In the genomic region with DNA sequence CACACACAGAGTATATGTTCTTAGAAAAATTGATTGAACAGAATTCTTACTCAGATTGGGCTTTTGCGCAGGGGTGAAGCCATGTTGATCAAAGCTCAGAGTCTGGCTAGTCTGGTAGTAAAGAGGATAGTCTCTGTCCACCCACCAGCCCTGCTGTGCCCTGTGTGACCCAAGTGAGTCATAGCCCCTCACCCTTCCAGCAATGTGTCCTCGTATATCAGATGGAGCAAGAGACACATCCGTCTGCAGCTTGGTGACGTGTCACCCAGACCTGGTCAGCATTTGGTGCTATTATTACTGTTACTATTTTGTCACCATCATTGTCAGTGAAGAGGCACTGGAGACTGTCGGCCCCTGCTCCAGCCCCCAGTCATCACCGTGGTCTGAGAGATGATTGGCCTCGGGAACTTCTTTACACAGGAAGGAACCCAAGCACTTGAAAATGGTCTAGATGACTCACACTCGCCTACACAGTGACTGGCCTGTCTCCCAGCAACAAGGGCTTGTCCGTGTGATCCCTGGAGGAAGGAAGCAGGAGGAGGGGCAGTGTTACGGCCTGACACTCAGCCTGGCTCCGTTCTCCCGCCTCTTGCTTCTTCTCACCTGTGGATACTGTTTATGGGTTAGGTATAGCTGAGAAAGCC, we compare ENCODE assay signal across 8 mouse cellular contexts. TPM values are rescaled to one million over a fixed set of nuclear protein-coding genes. Genes with fewer than 3 reads are reported as not detected.
A peak's percentile ranks its signal among the peaks of the same experiment; 100 is the strongest.
DNase-seq lines count a peak whose midpoint lies in the region; ATAC-seq lines count a peak whose summit lies in the region.

No protein-coding gene starts in this region.

- no peaks in the 10 kb centered on the region for H3K9me3 ChIP-seq in intestine, embryonic 16.5 days (ENCODE audit: control insufficient read depth, low read length)

- H3K4me2 ChIP-seq in intestine, embryonic 16.5 days (ENCODE audit: low read depth, low read length): no peak overlapping the region

- no peak overlapping the region for H3K4me3 ChIP-seq in intestine, embryonic 16.5 days (ENCODE audit: low read length)

- 55% methylated on average over 12 of the region's 12 CpGs for WGBS in intestine, embryonic 16.5 days

- peak; percentile 89 for DNase-seq in NIH3T3 (ENCODE audit: low read depth)
- DNase-seq in lung, postnatal 10 days: peak; percentile 76
- no peak for DNase-seq in right cerebral cortex, adult 2 months (ENCODE audit: low spot score in 2 of 2)
- DNase-seq in natural killer cell, adult 2 months (ENCODE audit: low spot score in 2 of 2): no peak
- no peak for DNase-seq in layer of hippocampus, postnatal 25 days (ENCODE audit: extremely low spot score in 1 of 2, low spot score in 1 of 2)

- H3K27me3 ChIP-seq in intestine, embryonic 16.5 days (replicated peaks; ENCODE audit: control insufficient read depth, insufficient read depth, low read length): no peaks in the 10 kb centered on the region

- no peaks in the 10 kb centered on the region for H3K36me3 ChIP-seq in intestine, embryonic 16.5 days (ENCODE audit: control insufficient read depth, insufficient read depth, low read length)

- no peak overlapping the region for H3K9ac ChIP-seq in intestine, embryonic 16.5 days (ENCODE audit: low read depth, low read length)

- ATAC-seq in common myeloid progenitor, adult 5-6 weeks (replicated peaks; ENCODE audit: low read depth, poor library complexity, severe bottlenecking): peak; percentile 75
- ATAC-seq in intestine, embryonic 16.5 days: peak; percentile 21
- no peak for ATAC-seq in erythroblast, adult 5-6 weeks (replicated peaks; ENCODE audit: low FRiP score, poor library complexity, severe bottlenecking)

- H3K27ac ChIP-seq in intestine, embryonic 16.5 days (ENCODE audit: low read length): no peak overlapping the region

- H3K4me1 ChIP-seq in intestine, embryonic 16.5 days (ENCODE audit: control insufficient read depth, insufficient read depth, low read length): peaks cover 21% of the 10 kb centered on the region

RNA-seq across cellular contexts. Expression of gene Specc1l, which starts 41.5 kb away (rescaled TPM):
- total RNA-seq in common myeloid progenitor, adult 5-6 weeks (2017): 51.6 and 62.9 TPM in 2 replicates
- polyA plus RNA-seq in intestine, embryonic 16.5 days (2015; fragmentation: Nextera tagmentation; extraction: Ambion mirVana): 22.1 and 23.1 TPM in 2 replicates
- total RNA-seq in erythroblast, adult 5-6 weeks (2015; ENCODE audit: low replicate concordance): 14.2 and 22.1 TPM in 2 replicates
- 9.8 and 11.4 TPM in 2 replicates for total RNA-seq in erythroblast, adult 5-6 weeks (2017; ENCODE audit: low replicate concordance)
- 10 to 100 TPM; 42.8 to 44.9 TPM for total RNA-seq in layer of hippocampus, postnatal 25 days (2021)

Comparison
In these comparisons a context has a peak if more than half of its experiments do, and no peak if none do; other contexts are left out.
1. DNase-seq: peak in NIH3T3 (single experiment) and lung, postnatal 10 days (single experiment); none in right cerebral cortex, adult 2 months (0 of 2), natural killer cell, adult 2 months (0 of 2) and layer of hippocampus, postnatal 25 days (0 of 2).